Mouse (Mus musculus): ENCODE data around the gene Fcrl6.

DNA sequence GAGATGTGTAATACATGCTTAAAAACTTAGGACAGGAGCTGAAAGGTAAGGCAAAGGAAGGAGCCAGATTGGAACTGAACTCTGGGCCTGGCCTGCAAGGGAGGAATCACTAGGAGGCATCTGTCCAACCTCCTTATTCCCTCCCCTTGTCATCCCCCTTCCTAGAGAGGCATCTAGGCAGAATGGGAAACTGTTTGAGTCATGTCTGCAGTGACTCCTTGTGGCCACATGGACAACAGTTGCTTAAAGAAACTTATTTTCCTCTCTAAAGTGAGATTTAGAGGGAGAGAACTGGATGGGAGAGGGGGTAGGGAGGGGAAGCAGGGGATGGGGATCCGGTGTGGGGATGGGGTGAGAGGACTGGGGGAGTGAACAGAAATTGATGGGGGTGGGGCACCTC is 10.4 kb upstream of the Fcrl6 start:
- peak; percentile 37; the same call in 1 of the 2 replicates for TF ChIP-seq CTCF (IDR thresholded peaks at IDR 0.05; ENCODE audit: borderline replicate concordance, extremely low read depth, insufficient read depth, insufficient read length)
- no peak for TF ChIP-seq POLR2A (IDR thresholded peaks at IDR 0.05; ENCODE audit: borderline replicate concordance, extremely low read depth, insufficient read depth, insufficient read length, poor library complexity, severe bottlenecking)
